Mouse (Mus musculus) limb, embryonic 15.5 days (tissue): Measurements from ENCODE around the gene Cdh26. TPM values are rescaled to one million over a fixed set of nuclear protein-coding genes. Genes with fewer than 3 reads are reported as not detected.

Experiments
- ATAC-seq: fragments of 200-750 bp; cut with Nextera tagmentation; 2 replicates; pipeline ENCODE4 v1.8.0; 2017; ENCODE audit warnings: low read depth, moderate TSS enrichment; ENCODE audit not compliant: insufficient number of reproducible peaks, low FRiP score, low TSS enrichment
- H3K27ac ChIP-seq: fragments of 300-500 bp; sonication (generic); 2 replicates; pipeline ENCODE4 v1.5.1; 2015; ENCODE audit warnings: moderate library complexity, mild to moderate bottlenecking, inconsistent platforms
- H3K27me3 ChIP-seq: fragments of 300-500 bp; sonication (generic); 2 replicates; pipeline ENCODE4 v1.6.1; 2015; ENCODE audit warnings: inconsistent platforms
- H3K36me3 ChIP-seq: fragments of 300-500 bp; sonication (generic); 2 replicates; pipeline ENCODE4 v1.6.1; 2015; ENCODE audit warnings: inconsistent platforms
- H3K4me1 ChIP-seq: fragments of 300-500 bp; sonication (generic); 2 replicates; pipeline ENCODE4 v1.6.1; 2015; ENCODE audit warnings: inconsistent platforms
- H3K4me2 ChIP-seq: fragments of 300-500 bp; sonication (generic); 2 replicates; pipeline ENCODE4 v1.6.1; 2015; ENCODE audit warnings: mild to moderate bottlenecking, inconsistent platforms
- H3K4me3 ChIP-seq: fragments of 300-500 bp; sonication (generic); 2 replicates; pipeline ENCODE4 v1.5.1; 2015; ENCODE audit warnings: mild to moderate bottlenecking, inconsistent platforms
- H3K9ac ChIP-seq: fragments of 300-500 bp; sonication (generic); 2 replicates; pipeline ENCODE4 v1.6.1; 2015; ENCODE audit warnings: inconsistent platforms
- H3K9me3 ChIP-seq: fragments of 300-500 bp; sonication (generic); 2 replicates; pipeline ENCODE4 v1.6.1; 2016; ENCODE audit warnings: inconsistent platforms
- WGBS: fragments of 180-500 bp; shearing (Covaris S2); methylation state at CpG from one replicate; pipeline ENCODE4 v1.1.7; 2015; 5-methylcytosine and 5-hydroxymethylcytosine counted together
- polyA plus RNA-seq: library from polyadenylated mRNA; unstranded; fragments of >200 nt; fragmentation: Nextera tagmentation; extraction: Ambion mirVana; gene quantifications from 2 replicates; pipeline ENCODE4 v1.2.1, GENCODE M21; 2015

Cdh26 gene
- polyA plus RNA-seq, 1 experiment from 2014 or later = 0.44 TPM

DNA sequence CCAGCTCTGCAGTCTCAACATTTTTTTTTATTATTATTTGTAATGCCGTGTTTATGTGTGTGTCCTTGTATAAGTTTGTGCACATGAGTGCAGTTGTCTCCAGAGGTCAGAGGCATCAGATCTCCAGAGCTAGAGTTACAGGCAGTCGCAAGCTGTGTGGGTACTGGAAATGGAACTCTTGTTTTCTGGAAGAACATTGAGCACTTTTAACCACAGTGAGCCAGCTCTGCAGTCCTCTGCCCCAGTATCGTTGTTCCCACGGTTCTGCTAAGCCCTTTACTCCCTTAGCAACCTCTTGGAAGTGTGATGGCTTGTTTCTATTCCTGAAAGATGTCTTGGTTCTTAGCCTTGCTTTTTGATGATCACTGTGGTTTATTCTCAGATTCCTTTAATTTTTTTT, 19.1 kb downstream of the Cdh26 start:
- Histone ChIP-seq H3K9ac (no peak overlapping the region), H3K9me3 (no peaks in the 10 kb centered on the region), H3K4me1 (no peaks in the 10 kb centered on the region), H3K27ac (no peak overlapping the region), H3K4me3 (no peak overlapping the region), H3K27me3 (no peaks in the 10 kb centered on the region), H3K36me3 (no peaks in the 10 kb centered on the region), H3K4me2 (no peak overlapping the region)
- no peak for ATAC-seq
- WGBS = 79% methylated on average over 4 of the region's 4 CpGs

DNA sequence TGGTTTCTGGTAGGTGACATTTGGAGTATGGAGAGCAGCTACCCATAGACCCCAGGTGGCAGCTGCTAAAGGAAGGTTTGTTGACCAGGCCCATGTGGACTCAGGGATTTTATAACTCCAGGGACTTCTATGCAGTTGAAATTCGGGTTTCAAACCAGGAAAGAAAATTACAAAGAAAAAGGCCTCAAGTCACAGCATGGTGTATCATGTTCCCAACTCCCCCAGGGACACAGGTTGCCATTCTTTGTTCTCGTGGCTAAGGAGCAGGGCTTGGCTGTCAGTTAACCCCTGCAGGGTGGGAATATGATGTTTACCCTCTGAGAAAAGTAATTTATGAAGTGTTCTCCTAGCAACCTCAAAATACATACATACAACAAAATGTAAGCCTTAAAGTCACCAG, 19.9 kb downstream of the Cdh26 start:
- Histone ChIP-seq H3K4me3 (no peak overlapping the region), H3K27me3 (no peaks in the 10 kb centered on the region), H3K9me3 (no peaks in the 10 kb centered on the region), H3K4me2 (no peak overlapping the region), H3K9ac (no peak overlapping the region), H3K4me1 (peaks cover 6% of the 10 kb centered on the region), H3K27ac (no peak overlapping the region), H3K36me3 (no peaks in the 10 kb centered on the region)
- no peak for ATAC-seq
- 17% methylated on average over 2 of the region's 2 CpGs for WGBS

DNA sequence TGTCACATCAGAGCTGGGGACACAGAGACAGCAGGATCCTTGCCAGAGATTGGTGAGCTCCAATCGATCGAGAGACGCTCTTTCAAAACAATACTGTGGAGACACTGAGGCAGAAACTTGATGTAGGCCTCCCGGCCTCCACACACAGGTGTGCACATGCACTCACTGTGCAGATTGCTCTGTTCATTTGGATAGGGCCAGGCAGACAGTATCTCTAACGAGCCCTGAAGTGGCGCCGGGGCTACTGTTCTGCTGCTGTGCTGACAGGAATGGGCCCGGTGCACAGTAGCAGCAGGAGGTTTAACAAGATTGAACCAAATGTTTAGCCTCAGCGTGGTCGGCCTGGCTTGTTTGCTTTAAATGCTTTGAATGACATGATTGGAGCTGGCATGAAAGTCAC, 20.6 kb downstream of the Cdh26 start:
- H3K36me3 ChIP-seq = no peaks in the 10 kb centered on the region
- no peaks in the 10 kb centered on the region for H3K9me3 ChIP-seq
- ATAC-seq = no peak
- no peak overlapping the region for H3K27ac ChIP-seq
- H3K4me2 ChIP-seq = no peak overlapping the region
- H3K27me3 ChIP-seq = no peaks in the 10 kb centered on the region
- no peak overlapping the region for H3K9ac ChIP-seq
- 59% methylated on average over 10 of the region's 10 CpGs for WGBS
- peaks cover 10% of the 10 kb centered on the region for H3K4me1 ChIP-seq
- no peak overlapping the region for H3K4me3 ChIP-seq

DNA sequence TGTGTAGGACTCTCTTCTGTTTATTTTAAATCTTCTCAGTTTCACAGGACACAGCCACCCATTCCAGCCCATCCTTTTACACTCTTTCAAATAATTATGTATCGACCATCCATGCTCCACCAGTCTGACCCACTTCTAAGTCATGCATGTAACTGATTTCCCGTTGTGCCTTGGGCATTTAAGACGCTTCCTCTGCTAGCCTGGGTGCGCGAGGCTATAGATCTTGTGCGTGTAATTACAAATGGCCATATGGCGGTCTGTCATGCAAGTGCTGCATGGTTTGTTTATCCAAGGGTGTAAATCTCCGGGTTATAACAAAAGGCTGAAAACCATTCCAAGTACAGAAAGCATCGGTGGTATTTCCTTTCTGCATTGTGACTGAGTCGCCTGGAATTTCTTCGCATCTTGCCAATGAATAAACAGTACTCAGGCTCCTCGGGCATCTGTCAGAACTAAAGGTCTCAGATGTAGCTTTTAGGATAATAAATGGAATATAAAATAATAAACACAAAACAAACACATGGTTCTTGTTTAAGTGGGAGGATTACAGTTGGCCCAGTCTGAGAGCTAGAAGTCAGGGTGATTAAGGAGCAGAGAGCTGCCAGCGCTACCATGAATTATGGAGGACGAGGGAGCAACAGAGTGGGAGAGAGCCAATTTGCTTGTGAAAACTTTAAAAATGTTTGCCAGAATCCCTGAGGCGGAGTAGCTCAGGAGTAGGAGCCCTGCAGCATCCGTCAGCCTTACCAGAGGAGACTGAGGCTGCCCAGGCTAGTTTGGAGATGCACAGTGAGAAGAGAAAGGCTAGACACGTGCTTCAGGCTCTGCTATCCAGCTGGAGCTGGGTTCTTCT, 24.6 kb downstream of the Cdh26 start:
- Histone ChIP-seq H3K27me3 (no peaks in the 10 kb centered on the region), H3K27ac (peak overlapping the region; percentile 65), H3K4me3 (no peak overlapping the region), H3K4me1 (peaks cover 10% of the 10 kb centered on the region), H3K36me3 (no peaks in the 10 kb centered on the region), H3K9me3 (no peaks in the 10 kb centered on the region), H3K9ac (no peak overlapping the region), H3K4me2 (peak overlapping the region; percentile 5; the same call in 1 of the 2 replicates)
- WGBS = 11% methylated on average over 17 of the region's 17 CpGs
- ATAC-seq = peak; percentile 84

DNA sequence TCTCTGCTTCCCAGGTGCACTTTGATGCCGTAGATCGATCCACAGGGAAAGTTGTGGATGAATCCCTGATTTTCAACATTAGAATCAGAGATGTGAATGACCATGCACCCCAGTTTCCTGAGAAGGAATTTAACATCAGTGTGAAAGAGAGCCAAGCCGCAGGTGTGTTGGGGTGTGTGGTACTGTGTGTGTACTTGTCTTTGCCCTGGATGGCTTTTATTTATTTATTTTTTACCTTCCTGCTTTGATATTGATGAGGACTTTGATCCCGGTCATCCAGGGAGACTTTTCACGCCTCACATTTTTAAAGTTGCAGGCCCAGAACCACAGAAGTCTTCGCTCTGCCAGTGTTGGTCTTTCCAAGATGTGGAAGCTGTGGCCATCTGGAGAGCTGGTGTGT, 27.1 kb downstream of the Cdh26 start:
- no peaks in the 10 kb centered on the region for H3K27me3 ChIP-seq

GRCm38 (mm10) chr2:178460353-178460752, 30.0 kb downstream of the Cdh26 start:
- Histone ChIP-seq H3K9ac (no peak overlapping the region), H3K4me3 (no peak overlapping the region), H3K27ac (no peak overlapping the region), H3K4me1 (peaks cover 3% of the 10 kb centered on the region), H3K27me3 (no peaks in the 10 kb centered on the region), H3K9me3 (no peaks in the 10 kb centered on the region), H3K4me2 (no peak overlapping the region), H3K36me3 (no peaks in the 10 kb centered on the region)
- WGBS = 61% methylated on average over 5 of the region's 5 CpGs
- no peak for ATAC-seq

More for the DNA sequence above, 27.1 kb downstream of the Cdh26 start:
- ATAC-seq = no peak
- Histone ChIP-seq H3K4me1 (peaks cover 10% of the 10 kb centered on the region), H3K9ac (no peak overlapping the region), H3K27ac (no peak overlapping the region), H3K36me3 (no peaks in the 10 kb centered on the region), H3K9me3 (no peaks in the 10 kb centered on the region), H3K4me3 (no peak overlapping the region), H3K4me2 (no peak overlapping the region)
- 85% methylated on average over 6 of the region's 6 CpGs for WGBS

DNA sequence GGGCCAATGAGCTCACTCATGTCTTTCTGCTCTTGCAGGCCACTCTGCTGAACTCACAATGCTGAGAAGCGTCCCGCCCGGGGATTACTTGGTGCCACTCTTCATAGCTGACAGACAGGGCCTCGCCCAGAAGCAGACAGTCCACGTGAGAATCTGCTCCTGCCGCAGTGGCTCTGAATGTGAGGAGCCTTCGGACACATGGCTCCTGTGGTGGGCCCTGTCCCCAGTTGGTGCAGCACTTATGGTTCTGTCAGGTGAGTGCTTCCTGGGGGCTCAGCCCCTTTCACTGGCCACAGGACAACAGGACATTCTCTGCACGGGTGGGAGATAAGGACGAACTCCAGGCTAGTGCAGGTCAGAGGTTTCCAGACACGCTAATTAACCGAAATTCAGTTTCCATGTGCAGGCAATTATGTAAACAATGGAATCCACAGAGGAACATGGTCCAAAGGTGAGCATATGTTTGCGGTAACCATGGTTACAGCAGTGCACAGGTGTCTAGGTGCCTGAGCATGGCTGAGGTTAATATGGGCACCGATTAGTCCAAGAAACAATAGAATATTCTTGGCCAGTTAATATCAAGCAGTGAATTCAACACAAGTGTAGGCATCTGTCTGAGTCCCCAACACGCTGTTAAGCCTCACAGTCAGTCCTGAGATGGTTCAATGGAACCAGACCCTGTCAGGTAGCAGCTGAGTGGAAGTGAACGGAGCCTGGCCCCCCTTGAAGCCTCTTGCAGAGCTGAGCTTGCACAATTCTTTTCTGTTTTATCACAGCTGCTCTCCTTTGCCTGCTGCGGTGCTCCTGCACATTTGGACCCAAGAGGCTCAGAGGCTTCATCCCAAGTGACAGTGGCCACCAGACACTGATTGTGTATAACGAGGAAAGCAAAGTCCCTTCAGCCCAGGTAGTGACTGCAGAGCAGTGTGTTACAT, 41.5 kb downstream of the Cdh26 start:
- 70% methylated on average over 17 of the region's 17 CpGs for WGBS
- no peak for ATAC-seq

GRCm38 (mm10) chr2:178473916-178474315, 43.6 kb downstream of the Cdh26 start:
- WGBS = 87% methylated on average over 10 of the region's 10 CpGs
- H3K9ac ChIP-seq = no peak overlapping the region
- no peak overlapping the region for H3K4me3 ChIP-seq
- no peaks in the 10 kb centered on the region for H3K9me3 ChIP-seq
- H3K4me2 ChIP-seq = no peak overlapping the region
- no peaks in the 10 kb centered on the region for H3K36me3 ChIP-seq
- no peak overlapping the region for H3K27ac ChIP-seq
- ATAC-seq = no peak
- no peaks in the 10 kb centered on the region for H3K27me3 ChIP-seq
- H3K4me1 ChIP-seq = no peaks in the 10 kb centered on the region

More for the DNA sequence above, 41.5 kb downstream of the Cdh26 start:
- Histone ChIP-seq H3K4me3 (no peak overlapping the region), H3K4me2 (no peak overlapping the region), H3K27ac (no peak overlapping the region), H3K27me3 (no peaks in the 10 kb centered on the region), H3K9me3 (no peaks in the 10 kb centered on the region), H3K36me3 (no peaks in the 10 kb centered on the region), H3K9ac (no peak overlapping the region), H3K4me1 (no peaks in the 10 kb centered on the region)

- no peak for ATAC-seq
- Histone ChIP-seq H3K27ac (no peak overlapping the region), H3K4me3 (no peak overlapping the region), H3K9ac (no peak overlapping the region), H3K4me1 (no peaks in the 10 kb centered on the region), H3K9me3 (no peaks in the 10 kb centered on the region), H3K27me3 (no peaks in the 10 kb centered on the region), H3K36me3 (no peaks in the 10 kb centered on the region), H3K4me2 (no peak overlapping the region)
- 57% methylated on average over 2 of the region's 2 CpGs for WGBS
These were observed 46.9 kb downstream of the Cdh26 start for GRCm38 (mm10) chr2:178477228-178477627.

GRCm38 (mm10) chr2:178479011-178479410, 48.7 kb downstream of the Cdh26 start:
- Histone ChIP-seq H3K36me3 (no peaks in the 10 kb centered on the region), H3K4me3 (no peak overlapping the region), H3K9me3 (no peaks in the 10 kb centered on the region), H3K27ac (no peak overlapping the region), H3K4me2 (no peak overlapping the region), H3K27me3 (no peaks in the 10 kb centered on the region), H3K4me1 (no peaks in the 10 kb centered on the region), H3K9ac (no peak overlapping the region)
- no peak for ATAC-seq
- WGBS = 76% methylated on average over 2 of the region's 2 CpGs

GRCm38 (mm10) chr2:178480932-178481331, 50.6 kb downstream of the Cdh26 start:
- no peaks in the 10 kb centered on the region for H3K9me3 ChIP-seq
- no peak overlapping the region for H3K27ac ChIP-seq
- 86% methylated on average over 2 of the region's 2 CpGs for WGBS
- ATAC-seq = no peak
- no peaks in the 10 kb centered on the region for H3K36me3 ChIP-seq
- H3K27me3 ChIP-seq = no peaks in the 10 kb centered on the region
- no peak overlapping the region for H3K4me2 ChIP-seq
- H3K9ac ChIP-seq = no peak overlapping the region
- H3K4me1 ChIP-seq = no peaks in the 10 kb centered on the region
- H3K4me3 ChIP-seq = no peak overlapping the region

DNA sequence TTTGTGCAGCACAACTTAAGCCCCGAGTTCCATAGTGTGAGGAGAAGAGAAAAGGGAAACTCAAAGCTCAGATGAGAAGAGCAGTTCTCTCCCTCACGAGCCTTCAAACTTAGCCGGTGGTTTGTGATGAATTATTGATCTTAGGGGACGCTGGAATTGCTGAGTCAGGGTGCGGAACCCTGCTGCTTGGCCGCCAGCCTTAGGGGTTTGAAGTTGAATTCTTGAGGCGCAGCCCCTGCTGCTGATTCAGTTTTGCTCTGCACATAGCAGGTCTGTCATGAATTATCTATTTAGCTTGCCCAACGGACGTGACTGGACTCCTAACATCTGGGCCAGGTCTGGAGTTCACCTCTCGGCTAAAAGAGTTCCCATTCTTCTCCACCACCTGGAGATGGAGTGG, 53.1 kb downstream of the Cdh26 start:
- H3K9ac ChIP-seq = no peak overlapping the region
- H3K9me3 ChIP-seq = no peaks in the 10 kb centered on the region
- H3K4me3 ChIP-seq = no peak overlapping the region
- no peak overlapping the region for H3K27ac ChIP-seq
- no peaks in the 10 kb centered on the region for H3K36me3 ChIP-seq
- no peak for ATAC-seq
- no peaks in the 10 kb centered on the region for H3K4me1 ChIP-seq
- no peaks in the 10 kb centered on the region for H3K27me3 ChIP-seq
- no peak overlapping the region for H3K4me2 ChIP-seq
- WGBS = 37% methylated on average over 10 of the region's 10 CpGs
